Mouse (Mus musculus) natural killer cell, adult 2 months (primary cell): ENCODE measurements around the gene St13.

Source experiments
- DNase-seq, 2 experiments: peaks; one replicate each; pipeline ENCODE4 v3.0.0; 2022; ENCODE audit warnings: low spot score in 2 of 2

St13 gene

DNA sequence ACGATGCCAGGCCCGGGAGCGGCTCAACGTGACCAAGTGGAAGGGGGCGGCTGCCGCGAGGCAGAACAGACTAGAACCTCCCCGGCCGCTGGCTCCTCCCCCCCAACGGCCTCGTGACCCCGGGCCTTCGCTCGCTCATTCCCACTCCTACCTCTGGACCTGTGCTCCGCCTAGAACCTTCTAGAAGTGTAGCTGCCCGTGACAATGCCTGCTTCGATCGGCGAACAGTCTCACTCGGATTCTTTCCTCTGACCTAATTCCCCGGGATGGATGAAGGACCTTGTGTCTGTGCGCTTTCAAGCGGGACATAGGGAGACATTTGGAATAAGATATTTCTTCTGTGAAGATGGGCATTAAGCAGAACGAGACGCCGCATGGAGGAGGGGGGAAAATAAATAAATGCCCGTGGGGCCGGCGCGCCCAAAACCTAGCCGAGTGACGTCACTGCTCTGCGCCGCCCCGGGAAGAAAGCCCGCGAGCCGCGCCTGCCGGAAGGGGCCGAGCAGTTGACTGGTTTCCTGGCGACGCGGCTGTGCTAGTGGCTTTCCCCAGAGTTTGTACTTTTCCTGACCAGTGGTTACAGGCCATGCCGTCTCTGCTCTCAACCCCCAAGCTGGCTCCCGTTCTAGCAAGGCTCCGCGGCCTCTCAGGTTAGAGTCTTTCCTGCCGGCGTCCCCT, at the start of gene St13, which contains the start of gene Xpnpep3:
Gene St13, minus strand, starts transcription at position 440 of the 678 bp plus-strand sequence.
Gene Xpnpep3, plus strand, starts transcription at position 501 of the 678 bp plus-strand sequence.
- peak; percentile 96 to 97 for DNase-seq

DNA sequence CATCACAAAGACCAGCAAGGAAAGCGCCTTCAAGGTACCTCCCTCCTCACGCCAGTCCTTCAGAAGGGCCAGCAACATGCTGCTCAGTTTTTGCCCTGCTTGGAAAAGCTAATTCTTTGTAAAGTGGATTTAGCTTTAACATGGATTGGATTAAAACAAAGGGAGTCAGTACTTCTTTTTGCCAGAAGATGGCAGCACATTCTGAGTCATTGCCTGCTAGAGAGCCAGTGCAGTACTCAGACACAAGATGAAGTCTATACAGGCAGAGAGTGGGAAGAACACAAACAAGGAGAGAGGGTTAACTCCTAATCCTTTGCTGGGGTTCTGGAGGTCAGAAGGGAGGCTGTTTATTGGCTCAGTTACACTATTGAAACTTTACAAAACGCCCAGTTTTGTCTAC, 48.6 kb upstream of the St13 start:
- peak; percentile 52 to 65 for DNase-seq

DNA sequence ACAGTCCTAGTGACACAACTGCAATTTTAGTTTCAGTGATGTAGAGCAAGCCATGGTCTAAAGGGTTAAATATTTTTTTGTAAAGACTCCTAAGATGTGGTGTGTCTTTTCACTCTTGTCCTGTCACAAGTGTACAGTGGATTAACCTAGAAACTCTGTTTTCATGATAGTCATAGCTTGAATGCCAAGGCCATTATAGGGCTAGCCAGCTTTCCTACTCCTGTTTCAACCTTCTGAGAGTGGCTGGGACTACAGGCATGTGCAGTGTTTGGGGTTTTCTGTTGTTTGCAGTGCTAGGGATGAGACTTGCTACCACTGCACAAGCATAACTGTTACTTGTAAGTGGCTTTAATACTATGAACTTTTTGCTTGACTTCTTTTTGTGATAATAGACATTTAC, 39.4 kb upstream of the St13 start:
- DNase-seq: no peak

DNA sequence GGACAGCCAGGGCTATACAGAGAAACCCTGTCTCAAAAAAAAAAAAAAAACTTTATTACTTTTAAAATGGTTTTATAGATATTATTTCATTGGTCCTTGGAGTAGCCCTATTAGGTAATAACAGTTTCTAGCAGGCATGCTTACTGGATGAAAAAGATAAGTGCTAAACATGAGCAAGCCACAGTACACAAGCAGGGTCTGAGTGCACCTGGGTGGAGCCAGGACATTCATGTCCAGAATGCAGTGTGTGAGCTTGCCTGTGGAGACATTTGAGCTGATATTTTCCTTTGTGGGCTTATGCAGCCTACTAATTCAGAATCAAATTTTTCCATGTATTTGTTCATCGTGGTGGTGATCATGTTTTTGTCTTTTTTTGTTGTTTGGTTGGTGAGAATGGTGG, 38.5 kb upstream of the St13 start:
- DNase-seq: no peak

DNA sequence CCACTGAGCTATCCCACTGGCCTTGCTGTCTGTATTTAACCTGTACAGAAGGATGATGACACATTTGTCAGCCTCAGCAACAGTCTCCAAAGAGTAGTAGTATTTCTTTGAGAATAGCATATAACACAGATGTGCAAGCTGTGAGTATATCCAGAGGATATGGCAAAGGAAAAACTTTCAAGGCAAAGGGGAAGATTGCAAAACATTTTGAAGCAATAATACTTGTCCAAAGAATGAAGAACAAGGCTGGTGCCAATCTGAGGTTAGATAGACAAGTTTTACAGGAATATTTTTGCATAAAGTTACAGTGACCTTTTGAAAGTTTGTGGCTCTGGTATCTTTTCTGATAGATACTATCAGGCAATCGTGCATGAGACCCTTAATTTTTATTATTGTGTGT, 31.3 kb upstream of the St13 start:
- no peak for DNase-seq

DNA sequence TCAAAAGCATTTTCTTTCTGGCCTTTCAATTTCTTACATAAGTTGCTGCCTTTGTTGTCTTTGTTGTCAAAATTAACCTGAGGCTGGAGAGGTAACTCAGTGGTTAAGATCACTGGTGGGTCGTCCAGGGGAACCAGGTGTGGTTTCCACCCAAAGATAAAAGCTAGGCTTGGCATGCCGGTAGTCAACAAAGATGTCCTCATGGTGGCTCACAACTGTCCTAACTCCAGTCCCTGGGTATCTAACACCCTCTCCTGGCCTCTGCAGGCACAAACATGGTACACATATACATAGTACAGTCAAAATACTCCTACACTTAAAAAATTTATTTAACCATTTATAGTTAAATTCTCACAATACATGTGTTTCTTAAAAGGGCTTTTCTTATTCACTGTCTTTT, 28.1 kb upstream of the St13 start:
- DNase-seq: no peak

DNA sequence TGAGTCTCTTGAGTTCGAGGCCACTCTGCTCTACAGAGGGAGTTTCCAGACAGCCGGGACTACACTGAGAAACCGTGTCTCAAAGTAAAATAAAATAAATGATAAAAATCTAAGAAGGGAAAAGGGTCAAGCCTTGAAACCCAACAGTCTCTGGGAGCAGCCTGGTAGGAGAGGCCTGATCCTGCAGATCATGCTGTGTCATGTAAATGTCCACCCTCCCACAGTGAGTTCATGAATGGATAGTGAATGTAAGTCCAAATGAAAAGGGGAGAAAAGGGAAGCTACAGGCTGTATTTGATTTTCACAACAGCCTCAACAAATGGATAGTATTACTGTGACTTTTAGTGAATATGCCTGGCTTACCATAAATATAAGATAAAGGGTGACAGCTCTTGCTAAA, 25.4 kb upstream of the St13 start:
- no peak for DNase-seq

DNA sequence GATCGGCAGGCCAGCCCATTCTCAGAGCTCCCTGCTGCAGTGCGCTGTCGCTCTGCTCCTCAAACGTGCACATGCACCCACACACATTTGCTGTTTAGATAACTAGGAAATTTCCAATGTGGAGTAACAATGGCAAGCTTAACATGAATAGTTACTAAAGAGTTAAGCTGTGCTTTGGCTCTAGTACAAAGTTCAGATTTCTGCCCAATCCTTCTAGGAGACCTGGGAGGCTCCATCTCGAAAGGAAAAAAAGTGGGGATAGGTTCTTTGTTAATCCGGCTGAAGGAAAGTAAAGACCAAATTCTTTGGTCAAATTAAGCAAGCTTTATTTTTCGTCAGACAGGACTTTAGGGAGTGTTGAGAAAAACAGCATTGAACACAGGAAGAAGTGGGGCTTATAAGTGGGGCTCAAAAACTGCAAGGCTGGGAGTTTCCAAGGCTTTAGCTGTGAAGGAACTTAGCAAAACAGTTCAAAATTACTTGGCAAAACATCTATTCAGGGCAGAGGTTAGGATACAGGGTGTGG, 22.3 kb upstream of the St13 start:
- DNase-seq: no peak

DNA sequence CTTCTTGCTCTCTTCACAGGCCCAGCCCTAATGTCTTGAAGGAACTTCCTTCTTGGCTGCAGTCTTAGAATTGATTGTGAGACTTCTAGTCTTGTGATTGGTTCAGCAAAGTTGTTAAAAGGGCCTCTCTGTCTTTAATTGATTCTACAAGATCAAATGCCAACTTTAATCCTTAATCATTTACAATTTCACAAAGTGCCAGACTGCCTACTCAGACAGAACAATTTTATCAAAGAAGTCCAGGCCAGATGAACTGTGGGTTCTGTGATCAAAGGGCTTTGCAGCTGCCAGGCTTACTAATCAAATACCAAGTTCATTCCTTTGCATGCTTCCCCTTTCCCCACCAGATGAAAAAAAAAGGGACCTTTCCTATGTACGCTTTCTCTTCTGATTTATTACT, 21.6 kb upstream of the St13 start:
- DNase-seq: no peak

DNA sequence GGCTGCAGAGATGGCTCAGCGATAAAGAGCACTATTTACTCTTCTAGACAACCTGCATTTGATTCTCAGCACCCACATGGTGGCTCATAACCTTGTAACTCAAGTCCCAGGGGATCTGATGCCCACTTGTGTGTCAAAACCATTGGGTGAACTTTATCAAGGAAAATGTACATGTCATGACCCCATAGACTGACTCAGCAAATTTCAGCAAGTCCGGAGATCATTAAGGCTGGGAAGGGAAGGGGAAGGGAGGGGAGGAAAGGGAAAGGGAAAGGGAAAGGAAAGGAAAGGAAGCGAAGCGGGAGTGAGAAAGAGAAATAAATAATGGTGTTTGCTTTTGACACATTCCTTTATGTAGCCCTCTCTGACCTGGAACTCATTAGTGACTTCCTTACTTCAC, 18.2 kb upstream of the St13 start:
- DNase-seq: no peak

DNA sequence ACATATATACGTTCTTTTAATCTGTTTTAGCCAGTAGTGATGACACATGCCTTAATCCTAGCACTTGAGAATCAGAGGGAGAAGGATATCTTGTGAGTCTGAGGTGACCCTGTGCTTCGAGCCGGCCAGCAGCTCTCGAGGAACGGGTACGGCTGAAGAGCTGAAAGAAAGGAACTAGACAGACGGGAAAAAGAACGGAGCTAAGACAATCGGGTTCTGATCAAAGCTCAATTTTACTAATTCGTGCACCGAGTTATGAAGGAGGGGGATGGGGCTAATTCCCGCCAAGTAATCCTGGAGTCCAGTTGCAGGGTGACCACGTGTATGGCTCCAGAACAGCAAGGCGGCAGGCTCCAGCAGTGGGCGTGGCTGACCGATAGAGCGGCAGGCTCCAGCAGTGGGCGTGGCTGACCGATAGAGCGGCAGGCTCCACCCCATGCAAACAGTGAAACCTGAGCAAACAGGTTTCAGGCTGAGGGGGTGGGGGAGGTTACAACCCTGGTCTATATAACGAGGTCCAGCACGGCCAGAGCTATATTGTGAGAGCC, 17.0 kb upstream of the St13 start:
- peak; percentile 54 to 58 for DNase-seq

DNA sequence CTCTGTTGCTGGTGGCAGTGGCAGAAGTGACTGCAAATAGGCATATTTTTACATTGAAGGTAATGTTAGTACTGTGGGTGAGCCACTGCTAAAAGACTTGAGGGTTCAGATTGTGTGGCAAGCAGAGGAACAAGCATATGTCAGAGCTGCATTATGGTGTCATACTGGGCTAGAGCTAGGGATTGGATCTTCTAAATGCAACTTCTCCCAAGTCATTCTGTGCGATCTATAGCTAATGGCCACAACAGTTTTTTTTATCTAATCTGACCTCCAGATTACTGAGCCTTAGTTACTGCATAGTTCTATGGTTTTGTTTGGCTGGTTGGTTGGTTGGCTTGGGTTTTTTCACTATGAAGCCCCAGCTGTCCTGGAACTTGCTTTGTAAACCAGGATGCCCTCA, 8.3 kb upstream of the St13 start, which contains the start of gene Dnajb7:
Gene Dnajb7, minus strand, starts transcription at position 101 of the 400 bp plus-strand sequence.
- no peak for DNase-seq

DNA sequence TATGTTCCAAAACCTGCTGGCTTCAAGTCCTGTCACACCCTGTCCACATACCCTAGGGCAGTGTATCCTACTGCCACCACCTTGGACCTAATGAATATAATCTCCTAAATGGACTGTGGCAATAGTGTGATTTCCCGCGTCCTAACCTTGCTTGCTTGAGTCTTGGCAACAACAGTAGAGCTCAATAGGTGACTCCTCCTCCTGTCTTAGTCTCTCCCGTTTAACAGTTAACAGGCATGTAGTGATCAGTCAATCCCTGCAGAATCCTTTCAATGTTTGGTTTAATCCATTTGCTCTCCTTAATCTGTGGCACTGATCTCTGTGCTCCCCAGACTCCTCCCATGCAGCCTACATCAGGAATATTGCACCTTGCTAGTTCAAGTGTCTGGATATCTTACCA, 5.1 kb upstream of the St13 start:
- no peak for DNase-seq

DNA sequence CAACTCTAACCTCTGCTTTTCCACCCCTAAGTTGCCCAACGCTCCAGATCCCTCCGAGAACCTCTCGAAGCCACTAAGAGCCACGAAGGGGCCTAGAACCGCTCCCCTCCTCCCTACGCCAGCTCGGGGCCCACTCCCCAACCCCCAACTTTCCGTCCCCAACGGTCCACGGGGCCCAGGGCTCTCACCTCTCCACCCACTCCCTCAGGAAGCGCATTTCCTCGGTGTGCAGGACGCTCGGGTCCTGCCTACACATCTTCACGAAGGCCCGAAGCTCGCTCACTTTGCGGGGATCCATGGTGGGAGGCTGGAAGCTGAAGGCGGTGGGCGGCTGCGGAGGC, 610 bp downstream of the St13 start:
- DNase-seq: no peak

DNA sequence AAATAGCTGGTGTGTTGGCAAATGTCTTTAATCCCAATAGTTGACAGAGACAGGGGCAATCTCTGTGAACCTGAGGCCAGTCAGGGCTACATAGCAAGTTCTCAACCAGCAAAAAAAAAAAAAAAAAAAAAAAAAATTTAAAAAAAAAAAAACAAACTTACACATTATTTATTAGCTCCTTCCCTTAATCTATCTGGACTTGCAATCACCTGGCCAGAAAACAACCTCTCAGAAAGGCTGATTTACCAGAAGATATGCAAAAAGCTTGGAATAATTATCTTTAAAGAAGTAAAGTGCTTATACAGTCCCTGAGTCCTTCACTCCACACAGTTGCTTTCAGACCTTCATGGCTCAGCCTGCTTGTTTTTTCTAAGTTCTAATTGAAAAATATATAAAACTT, 1.7 kb downstream of the St13 start:
- no peak for DNase-seq

DNA sequence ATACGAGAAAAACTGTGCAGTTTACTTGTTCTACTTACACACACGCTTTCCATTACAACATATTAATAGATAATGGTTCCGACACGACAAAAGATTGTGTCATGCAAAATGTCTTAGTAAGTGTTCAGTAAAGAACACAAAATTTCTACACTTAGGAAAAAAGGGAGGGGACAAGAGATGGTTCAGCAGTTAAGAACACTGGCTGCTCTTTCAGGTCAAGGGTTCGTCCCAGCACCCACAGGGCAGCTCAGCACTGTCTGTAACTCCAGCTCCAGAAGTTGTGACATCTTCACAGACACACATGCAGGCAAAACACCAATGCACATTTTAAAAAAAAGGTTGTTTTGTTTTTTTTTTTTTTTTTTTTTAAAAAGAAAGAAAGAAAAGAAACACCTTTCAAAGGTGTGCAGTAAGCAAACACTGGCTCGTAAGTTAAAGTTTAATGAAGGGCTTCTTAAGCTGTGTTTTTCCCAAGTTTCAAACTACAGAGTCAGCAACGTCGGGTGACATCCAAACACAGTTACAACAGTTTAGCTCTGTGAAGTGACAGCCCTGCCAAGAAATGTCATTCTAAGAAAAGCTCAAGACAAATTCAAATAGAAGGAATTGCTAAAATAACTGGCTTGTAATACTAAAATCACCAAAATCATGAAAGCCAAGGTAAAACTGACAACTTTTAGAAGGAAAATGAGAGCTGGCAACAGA, 5.5 kb downstream of the St13 start:
- DNase-seq: no peak

DNA sequence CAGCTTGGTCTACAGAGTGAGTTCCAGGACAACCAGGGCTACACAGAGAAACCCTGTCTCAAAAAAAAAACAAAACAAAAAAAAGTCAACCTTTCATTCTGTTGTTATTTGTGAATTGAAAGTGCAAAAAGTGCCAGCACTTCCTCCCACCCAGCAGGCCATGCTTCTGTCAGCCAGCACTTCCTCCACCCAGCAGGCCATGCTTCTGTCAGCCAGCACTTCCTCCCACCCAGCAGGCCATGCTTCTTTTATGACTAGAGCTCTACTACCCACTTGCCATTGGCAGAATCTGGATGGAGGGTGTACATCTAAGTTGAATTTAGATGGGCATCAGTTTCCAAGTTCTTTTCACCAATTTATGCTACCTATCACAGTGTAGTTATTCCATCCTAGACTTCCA, 6.9 kb downstream of the St13 start:
- DNase-seq: peak in 1 of 2 experiments; percentile 39

DNA sequence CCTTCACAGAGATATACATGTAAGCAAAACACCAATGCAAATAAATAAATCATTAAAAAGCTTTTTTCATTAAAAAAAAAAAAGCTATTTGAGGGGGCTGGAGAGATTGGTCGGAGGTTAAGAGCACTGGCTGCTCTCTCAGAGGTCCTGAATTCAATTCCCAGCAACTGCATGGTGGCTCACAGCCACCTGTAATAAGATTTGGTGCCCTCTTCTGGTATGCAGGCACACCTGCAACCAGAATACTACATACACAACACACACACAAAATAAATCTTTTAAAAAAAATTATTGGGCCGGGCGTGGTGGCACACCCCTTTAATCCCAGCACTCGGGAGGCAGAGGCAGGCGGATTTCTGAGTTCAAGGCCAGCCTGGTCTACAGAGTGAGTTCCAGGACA, 13.6 kb downstream of the St13 start:
- DNase-seq: no peak

DNA sequence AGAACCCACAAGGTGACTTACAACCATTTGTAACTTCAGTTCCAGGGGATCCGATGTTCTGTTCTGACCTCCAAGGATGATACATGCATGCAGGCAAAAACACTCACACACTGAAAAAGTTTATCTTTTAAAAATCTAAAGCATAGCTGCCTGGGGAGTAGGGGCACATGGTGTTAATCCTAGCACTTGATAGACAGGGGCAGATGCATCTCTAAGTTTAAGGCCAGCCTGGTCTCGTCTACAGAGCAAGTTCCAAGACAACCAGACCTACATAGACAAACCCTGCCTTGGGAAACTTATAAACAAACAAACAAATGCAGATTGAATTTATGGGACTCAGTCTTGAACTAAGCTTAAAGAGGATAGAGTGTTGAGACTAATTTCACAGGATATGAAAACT, 21.0 kb downstream of the St13 start:
- DNase-seq: no peak

DNA sequence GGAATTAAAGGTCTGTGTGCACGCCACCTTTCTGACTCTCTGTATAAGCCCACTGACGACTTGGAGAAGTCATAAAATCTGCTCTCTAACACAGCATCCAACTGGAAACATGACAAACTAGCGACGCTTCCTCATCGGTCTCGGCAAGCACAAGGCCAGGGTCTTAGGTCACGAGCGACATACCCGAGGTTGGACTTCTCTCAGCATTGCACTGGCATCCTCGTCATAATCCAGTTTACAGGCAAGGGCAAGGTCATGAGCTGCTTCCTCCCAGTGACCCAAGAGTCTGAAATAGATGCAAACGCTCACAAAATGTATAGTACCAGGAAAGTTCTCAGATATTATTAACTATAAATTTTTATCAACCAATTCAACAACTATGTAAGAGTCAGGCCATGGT, 25.3 kb downstream of the St13 start:
- no peak for DNase-seq

DNA sequence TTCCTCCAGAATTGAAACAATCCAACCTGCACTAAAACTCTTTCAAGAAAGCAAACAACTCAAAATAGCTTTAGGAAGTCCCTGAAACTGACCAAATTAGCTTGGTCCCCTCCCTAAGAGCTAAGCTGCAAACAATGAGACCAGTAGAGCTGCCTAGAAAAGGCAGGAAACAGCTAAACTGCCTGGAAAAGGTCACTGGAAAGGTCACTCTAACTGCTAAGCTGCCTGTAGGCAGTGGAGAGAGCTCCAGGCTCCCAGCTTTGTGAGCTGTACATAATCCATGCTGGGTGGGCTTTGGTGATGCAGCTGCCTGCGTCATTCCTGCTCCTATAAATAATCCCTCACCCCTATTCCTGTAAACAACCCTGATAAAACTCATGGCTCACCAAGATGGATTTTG, 29.5 kb downstream of the St13 start:
- no peak for DNase-seq

DNA sequence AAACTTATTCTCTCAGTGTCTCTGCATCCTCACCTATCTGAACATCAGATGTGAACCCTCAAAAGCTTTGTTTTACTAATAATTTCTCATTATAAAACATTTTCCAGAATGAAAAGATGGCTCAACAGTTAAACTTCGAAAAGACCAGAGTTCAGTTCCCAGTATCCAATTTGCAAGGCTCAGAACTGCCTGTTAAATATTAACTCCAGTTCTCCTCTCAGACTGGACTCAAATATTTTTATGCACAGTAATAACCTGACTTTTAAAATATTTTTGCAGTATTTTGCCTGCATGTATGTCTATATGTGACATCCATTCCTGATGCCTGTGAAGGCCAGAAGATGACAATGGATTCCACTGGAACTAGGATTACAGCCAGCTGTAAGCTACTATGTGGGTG, 31.3 kb downstream of the St13 start:
- DNase-seq: no peak

DNA sequence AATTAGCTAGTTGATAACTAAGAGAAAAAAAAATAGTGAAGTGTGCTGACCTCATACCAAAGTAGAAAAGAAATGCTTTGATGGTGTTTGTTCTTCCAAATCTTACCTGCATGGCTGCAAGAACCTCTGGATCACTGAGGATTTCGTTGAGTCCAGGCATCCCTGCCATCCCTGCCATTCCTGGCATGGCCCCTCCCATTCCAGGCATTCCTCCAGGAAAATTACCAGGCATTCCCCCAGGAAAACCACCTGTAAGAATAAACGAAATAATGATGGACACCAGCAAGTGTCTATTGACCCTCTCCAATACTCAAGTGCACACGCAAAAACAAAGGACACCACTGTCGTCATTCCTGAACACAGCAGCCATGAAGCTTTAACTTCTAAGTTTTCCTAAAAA, 33.6 kb downstream of the St13 start:
- no peak for DNase-seq
